Mouse (Mus musculus): Measurements from ENCODE around the gene Cck. TPM values are rescaled to one million over a fixed set of nuclear protein-coding genes. Genes with fewer than 3 reads are reported as not detected.
A peak's percentile ranks its signal among the peaks of the same experiment; 100 is the strongest.

Cck gene
- polyA plus RNA-seq, 1 experiment from 2014 or later: 1.0 TPM

DNA sequence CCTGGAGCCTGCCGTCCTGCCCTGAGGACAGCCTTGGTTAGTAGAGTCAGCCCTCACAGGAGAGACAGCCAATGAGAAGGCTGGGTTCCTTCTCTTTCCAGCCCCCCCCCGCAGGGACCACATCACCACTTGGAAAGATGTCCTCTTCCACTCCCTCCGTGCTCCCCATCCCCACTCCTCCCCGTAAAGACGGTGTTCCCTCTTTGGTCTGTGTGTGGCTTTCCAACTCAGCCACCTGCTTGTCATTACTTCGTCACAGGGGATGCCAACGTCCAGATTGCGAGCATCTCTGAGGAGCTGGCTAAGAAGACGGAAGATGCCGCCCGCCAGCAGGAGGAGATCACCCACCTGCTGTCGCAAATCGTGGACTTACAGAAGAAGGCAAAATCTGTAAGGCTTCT lies 49.1 kb downstream of the Cck start:
- Histone ChIP-seq H3K4me2 (replicated peaks; ENCODE audit: low read depth, low read length) (no peak overlapping the region), H3K27me3 (ENCODE audit: control insufficient read depth, insufficient read depth, low read length) (no peaks in the 10 kb centered on the region), H3K36me3 (ENCODE audit: control insufficient read depth, insufficient read depth, low read length) (peaks cover 5% of the 10 kb centered on the region; the same call in 1 of the 2 replicates), H3K9me3 (ENCODE audit: control insufficient read depth, low read length) (no peaks in the 10 kb centered on the region), H3K9ac (ENCODE audit: low read depth, low read length) (no peak overlapping the region), H3K4me1 (replicated peaks; ENCODE audit: control insufficient read depth, insufficient read depth, low read length) (no peaks in the 10 kb centered on the region), H3K27ac (ENCODE audit: low read depth, low read length) (no peak overlapping the region), H3K4me3 (ENCODE audit: low read depth, low read length) (no peak overlapping the region)
- 92% methylated on average over 13 of the region's 13 CpGs for WGBS
- DNase-seq (ENCODE audit: low spot score) (no peak), ATAC-seq (ENCODE audit: low FRiP score) (no peak)

GRCm38 (mm10) chr9:121445364-121445763 lies 50.1 kb downstream of the Cck start:
- Histone ChIP-seq H3K27me3 (ENCODE audit: control insufficient read depth, insufficient read depth, low read length) (no peaks in the 10 kb centered on the region), H3K9ac (ENCODE audit: low read depth, low read length) (no peak overlapping the region), H3K9me3 (ENCODE audit: control insufficient read depth, low read length) (no peaks in the 10 kb centered on the region), H3K4me2 (replicated peaks; ENCODE audit: low read depth, low read length) (no peak overlapping the region), H3K4me1 (replicated peaks; ENCODE audit: control insufficient read depth, insufficient read depth, low read length) (no peaks in the 10 kb centered on the region), H3K27ac (ENCODE audit: low read depth, low read length) (no peak overlapping the region), H3K4me3 (ENCODE audit: low read depth, low read length) (no peak overlapping the region), H3K36me3 (ENCODE audit: control insufficient read depth, insufficient read depth, low read length) (0 out of 2 replicates have a peak, but pooled peaks cover 2% of the 10 kb centered on the region)
- DNase-seq (ENCODE audit: low spot score) (no peak), ATAC-seq (ENCODE audit: low FRiP score) (no peak)
- WGBS: 87% methylated on average over 2 of the region's 2 CpGs

- no peaks in the 10 kb centered on the region for H3K9me3 ChIP-seq (ENCODE audit: control insufficient read depth, low read length)
- 74% methylated on average over 3 of the region's 3 CpGs for WGBS
- no peak for ATAC-seq (ENCODE audit: low FRiP score)
- H3K4me2 ChIP-seq (replicated peaks; ENCODE audit: low read depth, low read length): no peak overlapping the region
- H3K4me1 ChIP-seq (replicated peaks; ENCODE audit: control insufficient read depth, insufficient read depth, low read length): no peaks in the 10 kb centered on the region
- no peak overlapping the region for H3K9ac ChIP-seq (ENCODE audit: low read depth, low read length)
- 0 out of 2 replicates have a peak, but pooled peaks cover under 1% of the 10 kb centered on the region for H3K36me3 ChIP-seq (ENCODE audit: control insufficient read depth, insufficient read depth, low read length)
- no peak overlapping the region for H3K4me3 ChIP-seq (ENCODE audit: low read depth, low read length)
- H3K27me3 ChIP-seq (ENCODE audit: control insufficient read depth, insufficient read depth, low read length): no peaks in the 10 kb centered on the region
- H3K27ac ChIP-seq (ENCODE audit: low read depth, low read length): no peak overlapping the region
- no peak for DNase-seq (ENCODE audit: low spot score)
Measured at GRCm38 (mm10) chr9:121444367-121444707, 51.2 kb downstream of the Cck start.

DNA sequence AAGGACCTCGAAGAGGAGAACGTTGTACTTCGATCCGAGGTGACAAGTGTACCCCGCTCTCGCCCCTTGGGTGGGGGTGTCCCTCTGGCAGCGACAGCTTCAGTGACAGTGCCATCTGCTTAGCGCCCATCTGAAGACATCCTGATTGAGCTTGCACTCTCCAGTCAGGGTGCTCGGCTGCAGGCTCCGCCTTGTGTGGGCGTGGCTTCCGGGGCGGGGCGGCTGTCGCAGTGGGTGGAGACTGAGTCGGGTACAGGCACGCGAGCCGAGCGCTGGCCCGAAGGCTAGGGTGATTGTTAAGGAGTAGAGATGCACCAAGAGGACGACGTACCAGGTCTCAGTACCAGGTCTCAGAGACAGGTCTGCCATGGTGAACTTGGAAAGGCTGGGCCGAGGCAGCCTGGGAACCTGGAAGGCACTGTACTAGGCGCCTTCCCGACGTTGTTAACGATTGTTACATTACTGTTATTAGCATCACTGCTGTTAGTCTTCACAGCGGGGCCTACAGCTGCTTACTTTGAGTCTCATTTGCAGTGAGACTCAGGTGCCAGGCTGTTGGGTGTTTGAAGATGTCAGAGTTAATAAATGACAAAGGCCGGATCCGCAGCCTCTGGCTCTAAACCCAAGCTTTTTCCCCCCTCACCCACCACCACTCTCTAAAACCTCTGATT lies 51.7 kb downstream of the Cck start:
- Histone ChIP-seq H3K4me2 (replicated peaks; ENCODE audit: low read depth, low read length) (no peak overlapping the region), H3K9ac (ENCODE audit: low read depth, low read length) (no peak overlapping the region), H3K4me3 (ENCODE audit: low read depth, low read length) (no peak overlapping the region), H3K4me1 (replicated peaks; ENCODE audit: control insufficient read depth, insufficient read depth, low read length) (no peaks in the 10 kb centered on the region), H3K27ac (ENCODE audit: low read depth, low read length) (no peak overlapping the region), H3K36me3 (ENCODE audit: control insufficient read depth, insufficient read depth, low read length) (no peaks in the 10 kb centered on the region), H3K9me3 (ENCODE audit: control insufficient read depth, low read length) (no peaks in the 10 kb centered on the region), H3K27me3 (ENCODE audit: control insufficient read depth, insufficient read depth, low read length) (no peaks in the 10 kb centered on the region)
- peak; percentile 17 for DNase-seq (ENCODE audit: low spot score)
- no peak for ATAC-seq (ENCODE audit: low FRiP score)
- WGBS: 69% methylated on average over 31 of the region's 31 CpGs

DNA sequence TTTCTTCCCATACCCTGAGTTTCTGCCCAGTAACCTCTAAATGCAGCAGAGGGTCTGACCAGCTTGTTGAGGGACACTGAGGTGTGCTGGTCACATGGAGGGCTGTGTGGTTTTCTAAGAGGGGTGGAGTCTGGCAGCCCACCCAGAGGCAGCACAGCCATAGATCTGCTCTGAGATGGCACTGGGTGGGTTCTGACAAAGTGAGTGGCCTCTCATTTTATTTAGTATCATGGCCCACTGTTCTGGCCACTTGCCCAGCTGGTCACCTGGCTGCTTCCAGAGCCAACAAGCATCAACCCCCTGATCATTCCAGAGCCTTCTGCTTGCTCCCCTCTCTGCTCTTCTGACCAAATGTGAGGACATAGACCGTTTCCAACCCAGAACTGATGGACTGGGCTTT lies 53.3 kb downstream of the Cck start:
- Histone ChIP-seq H3K27ac (ENCODE audit: low read depth, low read length) (no peak overlapping the region), H3K4me1 (replicated peaks; ENCODE audit: control insufficient read depth, insufficient read depth, low read length) (no peaks in the 10 kb centered on the region), H3K4me2 (replicated peaks; ENCODE audit: low read depth, low read length) (no peak overlapping the region), H3K36me3 (ENCODE audit: control insufficient read depth, insufficient read depth, low read length) (no peaks in the 10 kb centered on the region), H3K4me3 (ENCODE audit: low read depth, low read length) (no peak overlapping the region), H3K9ac (ENCODE audit: low read depth, low read length) (no peak overlapping the region), H3K27me3 (ENCODE audit: control insufficient read depth, insufficient read depth, low read length) (no peaks in the 10 kb centered on the region), H3K9me3 (ENCODE audit: control insufficient read depth, low read length) (no peaks in the 10 kb centered on the region)
- DNase-seq (ENCODE audit: low spot score): no peak
- 93% methylated on average over 1 of the region's 1 CpGs for WGBS
- ATAC-seq (ENCODE audit: low FRiP score): no peak

Other genes with a start within 250 kb of the Cck start
- gene Ulk4, start 218.5 kb downstream of the Cck start, polyA plus RNA-seq (2014; fragmentation: Nextera tagmentation; extraction: Ambion mirVana): 161 and 185 TPM in 2 replicates
- 19.8 and 21.2 TPM in 2 replicates for gene Trak1, start 198.2 kb downstream of the Cck start, polyA plus RNA-seq (2014; fragmentation: Nextera tagmentation; extraction: Ambion mirVana)
- 0.25 TPM in 1 of 2 replicates, not detected in the other for gene Lyzl4, start 146.4 kb upstream of the Cck start, polyA plus RNA-seq (2014; fragmentation: Nextera tagmentation; extraction: Ambion mirVana)
- 0.57 and 0.67 TPM in 2 replicates for gene Vipr1, start 147.0 kb upstream of the Cck start, polyA plus RNA-seq (2014; fragmentation: Nextera tagmentation; extraction: Ambion mirVana)
- gene Sec22c, start 209.8 kb upstream of the Cck start, polyA plus RNA-seq (2014; fragmentation: Nextera tagmentation; extraction: Ambion mirVana): 15.7 and 22.9 TPM in 2 replicates
- 122 and 131 TPM in 2 replicates for gene Ss18l2, start 214.6 kb upstream of the Cck start, polyA plus RNA-seq (2014; fragmentation: Nextera tagmentation; extraction: Ambion mirVana)
- 61.8 and 105 TPM in 2 replicates for gene Nktr, start 223.5 kb upstream of the Cck start, polyA plus RNA-seq (2014; fragmentation: Nextera tagmentation; extraction: Ambion mirVana)

Data from hindbrain, embryonic 11.5 days (tissue).